Mouse (Mus musculus) layer of hippocampus, postnatal 10 days (tissue): ENCODE measurements around the gene Psmd12. TPM values are rescaled to one million over a fixed set of nuclear protein-coding genes. Genes with fewer than 3 reads are reported as not detected.

Experiments used
- DNase-seq, 2 experiments: peaks; one replicate each; pipeline ENCODE4 v3.0.0; 2021; ENCODE audit warnings: low spot score in 2 of 2
- long read RNA-seq: library from polyadenylated mRNA; stranded (forward); transcript quantifications from one replicate; pipeline ENCODE4 v2.0.0, GENCODE M21; 2023
- total RNA-seq, 2 experiments: library from RNA; stranded (reverse); gene quantifications; 2 replicates each; pipeline ENCODE4 v1.2.3; 2021

Psmd12 gene
- 10 to 100 TPM; 78.5 to 86.2 TPM for total RNA-seq
- long read RNA-seq, transcript Psmd12-201 (11 exons, 1,904 nt), result major isoform, 215 of 233 reads
- long read RNA-seq, partial matches to known transcripts, result 8 of 233 reads
- long read RNA-seq, other reads (novel, unspliced or antisense), result 10 of 233 reads

GRCm38 (mm10) chr11:107479053-107479861, at the start of gene Psmd12:
Gene Psmd12, plus strand, starts transcription at chr11:107479484.
- DNase-seq, result peak; percentile 91 to 95

DNA sequence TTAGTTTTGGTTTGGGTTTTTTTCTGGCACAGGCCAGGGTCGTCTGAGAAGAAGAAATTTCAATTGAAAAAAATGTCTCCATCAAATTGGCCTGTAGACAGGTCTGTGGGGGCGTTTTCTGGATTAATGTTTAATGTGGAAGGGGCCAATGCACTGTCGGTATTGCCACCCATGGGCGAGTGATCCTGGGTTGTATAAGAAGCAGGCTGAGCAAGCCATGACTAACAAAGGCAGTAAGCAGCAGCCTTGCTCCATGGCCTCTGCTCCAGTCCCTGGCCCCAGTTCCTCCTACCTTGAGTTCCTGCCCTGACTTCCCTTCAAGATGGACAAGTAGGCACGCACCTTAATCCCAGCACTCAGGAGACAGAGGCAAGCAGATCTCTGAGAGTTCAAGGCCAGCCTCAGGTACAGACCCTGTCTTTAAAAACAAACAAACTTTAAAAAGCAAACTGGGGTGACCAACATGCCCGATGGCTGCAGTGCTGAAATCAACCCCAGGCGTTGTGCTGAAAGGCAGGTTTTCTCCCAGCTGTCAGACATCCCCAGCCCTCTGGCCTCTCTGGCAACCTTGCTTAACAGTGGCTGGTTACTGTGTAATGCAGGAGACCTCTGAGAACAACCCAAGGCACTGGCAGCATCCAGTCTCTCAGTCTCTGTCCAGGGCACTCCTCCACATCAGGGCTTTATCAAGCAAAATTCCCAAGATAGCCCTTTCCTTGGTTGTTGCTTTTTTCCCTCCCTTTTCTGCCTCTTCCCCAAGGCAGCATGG, 47.9 kb upstream of the Psmd12 start:
- no peak for DNase-seq

GRCm38 (mm10) chr11:107435776-107436449, 43.4 kb upstream of the Psmd12 start:
- DNase-seq, result no peak

DNA sequence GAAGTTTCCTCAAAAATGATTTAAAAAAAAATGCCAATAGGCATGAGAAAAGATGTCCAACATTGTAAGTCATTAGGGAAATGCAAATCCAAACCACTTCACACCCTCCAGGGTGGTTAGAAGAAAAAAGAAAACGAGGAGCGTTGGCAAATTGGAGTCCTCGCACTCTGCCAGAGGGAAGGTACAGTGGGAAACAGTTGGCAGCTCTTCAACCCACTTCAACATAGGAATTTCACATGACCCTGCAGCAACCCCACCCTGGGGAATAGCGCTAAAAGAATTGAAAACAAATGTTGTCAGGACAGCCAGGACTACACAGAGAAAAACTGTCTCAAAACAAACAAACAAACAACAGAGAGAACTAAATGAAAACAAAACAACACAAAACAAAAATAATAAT, 41.6 kb upstream of the Psmd12 start:
- DNase-seq, result no peak

DNA sequence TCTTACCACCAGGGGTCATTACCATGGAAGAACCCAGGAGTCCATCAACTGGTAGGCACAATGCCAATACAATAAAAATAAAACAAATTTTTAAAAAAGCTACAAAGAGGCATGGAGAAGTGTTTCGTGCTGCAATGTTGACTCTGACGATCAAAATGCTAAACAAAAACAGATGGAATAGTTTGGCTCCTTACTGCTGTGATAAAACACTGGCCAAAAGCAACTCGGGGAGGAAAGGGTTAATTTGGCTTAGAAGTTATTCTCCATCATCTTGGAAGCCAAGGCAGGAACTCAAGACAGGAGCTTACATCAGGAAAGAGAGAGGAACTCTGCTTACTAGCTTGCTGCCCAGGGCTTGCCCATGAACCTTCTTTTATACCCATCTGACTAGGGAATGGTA, 41.1 kb upstream of the Psmd12 start:
- no peak for DNase-seq

GRCm38 (mm10) chr11:107441050-107441449, 38.2 kb upstream of the Psmd12 start:
- DNase-seq, result no peak

- no peak for DNase-seq
Measured at GRCm38 (mm10) chr11:107443121-107444095, 35.9 kb upstream of the Psmd12 start.

- DNase-seq, result peak in 1 of 2 experiments; percentile 28
Measured at GRCm38 (mm10) chr11:107445683-107446082, 33.6 kb upstream of the Psmd12 start.

DNA sequence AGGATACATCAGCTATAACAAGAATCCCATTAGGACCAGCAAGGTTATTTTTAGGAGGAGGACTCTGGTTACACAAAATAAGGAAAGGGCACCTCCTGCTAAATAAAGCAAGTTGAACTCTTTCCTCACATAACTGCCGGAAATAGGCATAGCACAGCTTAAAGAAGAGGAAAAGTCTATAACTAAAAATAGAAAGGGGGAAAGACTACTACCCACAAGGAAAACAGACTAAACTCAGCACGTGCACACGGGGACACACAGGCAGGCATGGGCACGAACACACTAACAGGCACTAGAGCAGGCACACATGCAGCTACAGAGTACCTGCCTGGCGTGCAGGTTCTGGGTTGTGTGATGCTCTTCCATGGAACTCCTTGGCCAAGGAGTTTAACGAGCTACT, 32.6 kb upstream of the Psmd12 start:
- no peak for DNase-seq

DNA sequence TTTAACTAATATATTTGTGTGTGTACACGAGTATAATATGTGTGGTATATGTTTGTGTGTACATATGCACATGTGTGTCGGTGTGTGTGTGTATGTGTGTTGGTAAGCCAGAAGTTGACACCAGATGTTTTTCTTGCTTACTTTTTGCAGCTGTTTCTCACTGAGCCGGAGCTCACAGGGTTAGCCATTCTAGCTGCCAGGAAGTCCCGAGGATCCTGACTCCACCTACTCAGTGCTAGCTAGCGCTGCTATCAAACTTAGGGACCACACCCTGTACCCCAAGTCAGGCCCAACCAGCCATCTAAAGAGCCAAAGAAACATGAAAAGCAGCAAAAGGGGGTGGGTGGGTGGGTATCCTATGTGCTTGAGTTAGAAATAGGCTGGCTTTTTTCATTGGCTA, 31.9 kb upstream of the Psmd12 start:
- no peak for DNase-seq

DNA sequence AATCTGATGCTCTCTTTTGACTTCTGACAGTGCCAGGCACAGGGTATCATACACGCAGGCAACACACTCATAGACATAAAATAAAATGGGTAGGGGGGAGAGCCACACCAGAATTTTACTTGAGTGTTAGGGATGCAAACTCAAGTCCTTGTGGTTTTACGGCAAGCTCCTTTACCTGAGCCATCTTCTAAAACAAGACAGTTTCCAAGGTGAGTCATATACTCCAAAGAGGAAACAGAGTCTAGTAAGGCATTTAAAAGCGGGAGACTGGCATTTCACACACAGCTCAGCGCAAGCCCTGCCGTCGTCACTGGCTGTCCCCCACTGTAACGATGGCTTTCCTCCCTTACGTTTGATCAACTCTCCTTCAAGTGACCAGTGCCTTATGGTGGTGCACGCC, 31.4 kb upstream of the Psmd12 start:
- no peak for DNase-seq

- no peak for DNase-seq
Measured at GRCm38 (mm10) chr11:107449169-107449910, 29.9 kb upstream of the Psmd12 start.

DNA sequence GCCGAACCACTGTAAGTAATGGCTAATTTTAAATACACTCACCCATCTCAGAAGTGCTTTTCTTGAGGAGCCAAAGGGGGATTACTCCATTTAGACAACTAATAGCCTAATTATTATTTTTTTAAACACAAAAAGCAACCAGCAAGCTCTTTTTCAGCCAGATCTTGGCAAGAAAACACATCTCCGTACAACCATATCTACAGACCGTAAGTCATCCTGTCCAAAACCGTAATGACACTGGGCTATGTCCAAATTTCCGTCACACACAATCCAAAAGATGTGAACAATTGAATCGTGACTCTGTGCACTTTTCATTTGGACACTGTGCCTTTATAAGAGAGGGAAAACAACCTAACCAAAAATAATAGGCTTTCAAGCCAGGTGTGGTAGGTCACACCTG, 29.2 kb upstream of the Psmd12 start:
- DNase-seq, result no peak

DNA sequence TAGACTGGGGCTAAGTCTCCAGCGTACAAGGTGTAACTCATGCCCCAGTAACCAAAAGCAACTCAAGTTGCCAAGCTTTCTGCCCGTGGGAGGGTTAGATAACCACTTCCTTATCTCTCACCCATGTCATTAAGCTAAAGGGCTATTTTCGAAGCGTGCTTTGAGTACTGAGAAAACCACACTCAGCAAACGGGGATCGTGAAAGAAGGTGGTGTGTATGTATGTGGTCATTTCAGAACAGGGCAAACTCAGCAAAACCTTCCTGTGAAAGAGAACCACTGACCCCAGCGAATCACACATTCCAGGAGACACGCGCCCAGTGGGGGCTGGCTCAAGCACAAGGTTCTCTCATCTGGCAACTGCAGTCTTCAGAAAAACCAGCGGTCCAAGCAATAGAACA, 28.2 kb upstream of the Psmd12 start:
- DNase-seq, result no peak

DNA sequence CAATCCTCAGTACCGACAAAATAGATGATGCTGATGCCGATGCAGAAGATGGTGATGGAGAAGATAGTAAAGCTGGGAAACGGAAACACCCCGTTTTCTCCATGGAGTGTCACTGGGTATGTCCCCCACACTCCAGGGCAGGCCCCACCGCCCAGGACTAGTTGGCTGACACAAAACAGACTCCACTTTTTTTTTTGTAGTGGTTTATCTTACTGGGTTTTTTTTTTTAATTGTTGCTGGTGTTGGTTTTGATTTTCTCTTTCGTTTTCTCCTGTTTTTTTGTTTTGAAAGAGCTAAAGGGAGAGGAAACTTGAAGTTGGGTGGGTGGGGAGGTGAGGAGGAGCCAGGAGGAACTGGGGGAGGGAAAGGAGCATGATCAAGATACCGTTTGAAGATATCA, 27.2 kb upstream of the Psmd12 start:
- no peak for DNase-seq

GRCm38 (mm10) chr11:107454546-107455462, 24.5 kb upstream of the Psmd12 start:
- no peak for DNase-seq

DNA sequence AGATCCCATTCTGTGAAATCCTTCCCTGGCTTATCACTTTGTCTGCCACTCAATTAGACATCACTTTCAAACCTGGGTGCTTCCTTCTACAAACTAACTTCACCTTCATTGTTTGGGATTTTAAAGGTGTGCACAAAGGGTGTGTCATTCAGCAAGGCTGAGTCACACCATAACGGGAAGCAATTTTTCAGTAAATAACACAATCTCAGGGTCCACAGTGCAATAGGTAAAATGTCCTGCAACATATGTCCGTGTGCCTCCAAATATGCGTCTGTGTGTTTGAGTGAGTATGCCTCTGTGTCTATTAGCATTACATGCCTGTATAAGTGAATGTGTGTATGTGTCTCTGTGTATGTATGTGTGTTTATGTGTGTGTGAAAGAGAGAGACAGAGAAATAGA, 22.0 kb upstream of the Psmd12 start:
- no peak for DNase-seq

- DNase-seq, result no peak
Measured at GRCm38 (mm10) chr11:107458286-107458685, 21.0 kb upstream of the Psmd12 start.

GRCm38 (mm10) chr11:107458986-107459385, 20.3 kb upstream of the Psmd12 start:
- no peak for DNase-seq
